Mouse (Mus musculus): ENCODE measurements around the gene Ndufa12. TPM values are rescaled to one million over a fixed set of nuclear protein-coding genes. Genes with fewer than 3 reads are reported as not detected.

Ndufa12 gene
- total and polyA plus RNA-seq, 3 experiments = 137 to 276 TPM; not detected in 1

DNA sequence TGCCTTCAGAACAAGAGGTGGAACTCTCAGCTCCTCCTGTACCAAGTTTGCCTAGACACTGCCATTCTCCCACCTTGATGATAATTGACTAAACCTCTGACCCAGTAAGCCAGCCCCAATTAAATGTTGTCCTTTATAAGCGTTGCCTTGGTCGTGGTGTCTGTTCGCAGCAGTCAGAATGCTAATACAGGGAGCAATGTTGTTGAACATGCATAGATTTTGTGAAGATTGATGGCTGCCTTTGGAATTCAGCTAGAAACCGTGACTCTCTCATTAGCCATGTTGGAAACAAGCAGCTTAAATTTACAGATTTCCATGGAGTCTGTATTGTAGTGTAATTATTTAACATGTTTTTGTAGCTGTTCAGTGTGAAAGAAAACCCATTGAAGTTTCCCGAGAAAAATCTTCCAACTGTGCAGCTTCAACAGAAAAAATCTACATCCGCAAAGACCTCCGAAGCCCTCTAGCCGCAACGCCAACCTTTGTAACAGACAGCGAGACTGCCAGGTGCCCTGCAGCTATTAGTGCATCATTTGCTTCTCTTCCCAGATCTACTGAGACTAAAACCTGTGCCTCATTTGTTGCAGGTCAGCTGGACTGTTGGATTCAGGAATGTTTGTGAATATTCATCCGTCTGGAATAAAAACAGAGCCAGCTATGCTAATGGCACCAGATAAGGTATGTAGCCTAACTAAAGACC lies 31.3 kb upstream of the Ndufa12 start:
- TF ChIP-seq BHLHE40 (IDR thresholded peaks at IDR 0.05; ENCODE audit: borderline replicate concordance, low read depth, low read length) (no peak), HCFC1 (IDR thresholded peaks at IDR 0.05; ENCODE audit: low read depth, low read length) (no peak), POLR2A (IDR thresholded peaks at IDR 0.05; ENCODE audit: control insufficient read depth in 1 of 2, insufficient read depth in 1 of 2, low read depth in 1 of 2, low read length in 2 of 2, poor library complexity in 1 of 2) (no peak)
- no peak for DNase-seq (ENCODE audit: low read depth, low spot score)
- H3K36me3 ChIP-seq (ENCODE audit: control insufficient read depth in 1 of 2, insufficient read depth in 2 of 2, low read length in 2 of 2) = peaks cover 3 to 9% of the 10 kb centered on the region in 2 experiments; a peak in 3 of 4 replicates
- no peak overlapping the region for H3K27ac ChIP-seq (ENCODE audit: control insufficient read depth, low read depth, low read length)
- no peak overlapping the region for H3K9ac ChIP-seq (ENCODE audit: control insufficient read depth, low read depth, low read length, poor library complexity, severe bottlenecking)
- no peaks in the 10 kb centered on the region for H3K27me3 ChIP-seq (ENCODE audit: control insufficient read depth in 1 of 2, insufficient read depth in 2 of 2, low read length in 2 of 2)
- H3K9me3 ChIP-seq (replicated peaks; ENCODE audit: insufficient read depth, low read length) = no peaks in the 10 kb centered on the region
- no peaks in the 10 kb centered on the region for H3K79me2 ChIP-seq (ENCODE audit: control insufficient read depth, insufficient read depth, low read length, poor library complexity)
- peaks cover 2 to 4% of the 10 kb centered on the region in 2 experiments; a peak in 3 of 4 replicates for H3K4me1 ChIP-seq (ENCODE audit: control insufficient read depth in 1 of 2, insufficient read depth in 2 of 2, low read length in 2 of 2)
- H3K4me3 ChIP-seq (ENCODE audit: control insufficient read depth in 1 of 2, insufficient read depth in 1 of 2, low read depth in 2 of 2, low read length in 2 of 2) = no peak overlapping the region

- TF ChIP-seq MAX (IDR thresholded peaks at IDR 0.05; ENCODE audit: low read length) (no peak), NRF1 (IDR thresholded peaks at IDR 0.05; ENCODE audit: insufficient read depth, low read depth, low read length, poor library complexity, severe bottlenecking) (no peak), MYB (IDR thresholded peaks at IDR 0.05; ENCODE audit: low read depth, low read length) (no peak), CHD1 (IDR thresholded peaks at IDR 0.05; ENCODE audit: low read depth, low read length) (no peak), GABPA (IDR thresholded peaks at IDR 0.05; ENCODE audit: low read depth, low read length) (no peak), ZC3H11A (IDR thresholded peaks at IDR 0.05; ENCODE audit: low read depth, low read length) (no peak), TCF12 (IDR thresholded peaks at IDR 0.05; ENCODE audit: low read depth, low read length) (no peak), TBP (IDR thresholded peaks at IDR 0.05; ENCODE audit: low read depth, low read length) (no peak), ETS1 (IDR thresholded peaks at IDR 0.05; ENCODE audit: low read depth, low read length) (no peak), MXI1 (IDR thresholded peaks at IDR 0.05; ENCODE audit: low read depth, low read length) (no peak)
- Histone ChIP-seq H3K9me3 (replicated peaks; ENCODE audit: insufficient read depth, low read length) (no peaks in the 10 kb centered on the region), H3K27ac (ENCODE audit: control insufficient read depth, low read depth, low read length) (no peak overlapping the region), H3K79me2 (ENCODE audit: control insufficient read depth, insufficient read depth, low read length, poor library complexity) (no peaks in the 10 kb centered on the region), H3K4me1 (ENCODE audit: control insufficient read depth in 1 of 2, insufficient read depth in 2 of 2, low read length in 2 of 2) (no peaks in the 10 kb centered on the region), H3K9ac (ENCODE audit: control insufficient read depth, low read depth, low read length, poor library complexity, severe bottlenecking) (no peak overlapping the region), H3K27me3 (ENCODE audit: control insufficient read depth in 1 of 2, insufficient read depth in 2 of 2, low read length in 2 of 2) (no peaks in the 10 kb centered on the region), H3K4me3 (ENCODE audit: control insufficient read depth in 1 of 2, insufficient read depth in 1 of 2, low read depth in 2 of 2, low read length in 2 of 2) (no peak overlapping the region), H3K36me3 (ENCODE audit: control insufficient read depth in 1 of 2, insufficient read depth in 2 of 2, low read length in 2 of 2) (peaks cover 0 to 3% of the 10 kb centered on the region in 2 experiments; a peak in 2 of 4 replicates)
- no peak for DNase-seq (ENCODE audit: low read depth, low spot score)
Observed at GRCm38 (mm10) chr10:94171440-94172130, 26.9 kb upstream of the Ndufa12 start.

All from MEL (cell line).